ENCODE assay signal across 30 mouse cellular contexts in the genomic region with DNA sequence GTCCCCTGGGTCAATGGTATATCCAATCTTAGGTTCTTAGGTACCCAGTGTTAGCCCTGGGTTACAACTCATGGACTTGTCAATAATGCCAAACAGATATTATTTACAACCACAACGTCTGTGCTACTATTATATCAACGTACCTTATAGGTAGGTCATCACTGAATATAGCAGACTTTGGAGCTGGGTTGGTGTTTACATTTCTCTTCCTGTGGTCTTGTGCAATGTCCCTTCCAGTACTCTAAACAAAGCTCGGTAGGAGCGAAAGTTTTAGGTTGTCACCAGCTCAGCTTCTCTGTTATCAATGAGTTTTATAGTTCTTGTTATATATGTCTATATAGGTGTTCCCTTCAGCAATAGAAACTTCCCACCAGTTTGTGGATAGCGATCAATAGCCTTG.
"Had no signal": no experiment of that assay in that cellular context is flagged by ENCODE, and none has a peak within 500 bp of the region (broad histone marks: within the 10 kb centered on the region; RNA-seq: fewer than 3 reads in every experiment).

No protein-coding gene starts in this region.

- H3K4me2 ChIP-seq: limb, embryonic 12.5 days; limb, embryonic 13.5 days; limb, embryonic 15.5 days; liver, embryonic 13.5 days; liver, embryonic 15.5 days; lung, embryonic 14.5 days; lung, embryonic 15.5 days; midbrain, embryonic 11.5 days; midbrain, embryonic 12.5 days; midbrain, embryonic 13.5 days; midbrain, embryonic 15.5 days; neural tube, embryonic 12.5 days had no signal

- H3K27me3 ChIP-seq: limb, embryonic 12.5 days; limb, embryonic 13.5 days; limb, embryonic 15.5 days; liver, embryonic 13.5 days; liver, embryonic 15.5 days; lung, embryonic 15.5 days; megakaryocyte, embryonic 14.5 days; midbrain, embryonic 12.5 days; midbrain, embryonic 13.5 days; midbrain, embryonic 15.5 days; neural tube, embryonic 12.5 days had no signal

- H3K27ac ChIP-seq: left cerebral cortex, adult 2 months; limb, embryonic 10.5 days; limb, embryonic 12.5 days; limb, embryonic 13.5 days; limb, embryonic 15.5 days; liver, embryonic 13.5 days; liver, embryonic 14.5 days; liver, embryonic 15.5 days; lung, embryonic 15.5 days; macrophage; midbrain, embryonic 10.5 days; midbrain, embryonic 12.5 days; midbrain, embryonic 13.5 days; midbrain, embryonic 15.5 days; neural tube, embryonic 12.5 days had no signal

- ATAC-seq: lung, postnatal 0 days; midbrain, embryonic 13.5 days; midbrain, embryonic 15.5 days; midbrain, embryonic 16.5 days had no signal

- H3K9ac ChIP-seq: limb, embryonic 12.5 days; limb, embryonic 13.5 days; limb, embryonic 15.5 days; liver, embryonic 13.5 days; liver, embryonic 14.5 days; liver, embryonic 15.5 days; lung, embryonic 14.5 days; lung, embryonic 15.5 days; midbrain, embryonic 12.5 days; midbrain, embryonic 13.5 days; midbrain, embryonic 15.5 days; neural tube, embryonic 12.5 days had no signal

- H3K36me3 ChIP-seq: limb, embryonic 10.5 days; limb, embryonic 12.5 days; limb, embryonic 13.5 days; limb, embryonic 15.5 days; liver, embryonic 13.5 days; liver, embryonic 15.5 days; lung, embryonic 15.5 days; midbrain, embryonic 10.5 days; midbrain, embryonic 12.5 days; midbrain, embryonic 13.5 days; midbrain, embryonic 15.5 days; neural tube, embryonic 12.5 days had no signal

- H3K4me1 ChIP-seq: limb, embryonic 10.5 days; limb, embryonic 12.5 days; limb, embryonic 13.5 days; limb, embryonic 15.5 days; liver, embryonic 13.5 days; liver, embryonic 15.5 days; lung, embryonic 15.5 days; megakaryocyte, embryonic 14.5 days; midbrain, embryonic 10.5 days; midbrain, embryonic 12.5 days; midbrain, embryonic 13.5 days; midbrain, embryonic 15.5 days; neural tube, embryonic 12.5 days had no signal

- H3K4me3 ChIP-seq: left cerebral cortex, adult 2 months; limb, embryonic 10.5 days; limb, embryonic 12.5 days; limb, embryonic 13.5 days; limb, embryonic 15.5 days; liver, embryonic 13.5 days; liver, embryonic 15.5 days; lung, embryonic 15.5 days; megakaryocyte, embryonic 14.5 days; midbrain, embryonic 10.5 days; midbrain, embryonic 12.5 days; midbrain, embryonic 13.5 days; midbrain, embryonic 15.5 days; myocyte; neural tube, embryonic 12.5 days had no signal

- DNase-seq: left cerebral cortex, postnatal 4 days; liver; liver, embryonic 13.5 days; lung, adult 18-20 months; lung, adult 2 months; lung, embryonic 14.5 days; lung, postnatal 10 days; lung, postnatal 14 days; lung, postnatal 36 days; lung, postnatal 4 days; midbrain, embryonic 14.5 days had no signal

- H3K9me3 ChIP-seq: limb, embryonic 10.5 days; limb, embryonic 12.5 days; limb, embryonic 13.5 days; limb, embryonic 15.5 days; liver, embryonic 13.5 days; liver, embryonic 15.5 days; lung, embryonic 15.5 days; megakaryocyte, embryonic 14.5 days; midbrain, embryonic 10.5 days; midbrain, embryonic 12.5 days; midbrain, embryonic 13.5 days; midbrain, embryonic 15.5 days; neural tube, embryonic 12.5 days had no signal
